Mouse (Mus musculus) midbrain, postnatal 0 days (tissue): ENCODE measurements around the gene Bik. TPM values are rescaled to one million over a fixed set of nuclear protein-coding genes. Genes with fewer than 3 reads are reported as not detected.

ENCODE experiments used
- ATAC-seq: fragments of 200-750 bp; cut with Nextera tagmentation; 2 replicates; pipeline ENCODE4 v1.8.0; 2017; ENCODE audit warnings: moderate number of reproducible peaks, mild to moderate bottlenecking, moderate TSS enrichment, moderate library complexity; ENCODE audit not compliant: low FRiP score
- DNase-seq: peaks from one replicate; pipeline ENCODE4 v3.0.0-alpha.2; 2015; ENCODE audit warnings: low spot score
- H3K27ac ChIP-seq: fragments of 300-500 bp; sonication (generic); 2 replicates; pipeline ENCODE4 v1.5.1; 2014; ENCODE audit warnings: low read depth, mild to moderate bottlenecking, low read length, mixed read lengths
- H3K27me3 ChIP-seq: fragments of 300-500 bp; sonication (generic); 2 replicates; pipeline ENCODE4 v1.6.1; 2014; ENCODE audit warnings: low read length, control low read depth, mixed read lengths; ENCODE audit not compliant: insufficient read depth
- H3K36me3 ChIP-seq: fragments of 300-500 bp; sonication (generic); 2 replicates; pipeline ENCODE4 v1.6.1; 2014; ENCODE audit warnings: low read length, control low read depth, mixed read lengths; ENCODE audit not compliant: insufficient read depth
- H3K4me1 ChIP-seq: fragments of 300-500 bp; sonication (generic); 2 replicates; pipeline ENCODE4 v1.6.1; 2014; ENCODE audit warnings: mild to moderate bottlenecking, control low read depth, antibody characterized with exemption, low read length, mixed read lengths; ENCODE audit not compliant: insufficient read depth
- H3K4me2 ChIP-seq: fragments of 300-500 bp; sonication (generic); 2 replicates; pipeline ENCODE4 v1.6.1; 2014; ENCODE audit warnings: low read depth, mild to moderate bottlenecking, low read length, mixed read lengths; ENCODE audit not compliant: poor library complexity, severe bottlenecking
- H3K4me3 ChIP-seq: fragments of 300-500 bp; sonication (generic); 2 replicates; pipeline ENCODE4 v1.5.1; 2014; ENCODE audit warnings: low read depth, mild to moderate bottlenecking, low read length, moderate library complexity
- H3K9ac ChIP-seq: fragments of 300-500 bp; sonication (generic); replicated peaks from 2 replicates; pipeline ENCODE4 v1.6.1; 2014; ENCODE audit warnings: mild to moderate bottlenecking, low read length, moderate library complexity, mixed read lengths; ENCODE audit not compliant: poor library complexity, severe bottlenecking
- H3K9me3 ChIP-seq: fragments of 300-500 bp; sonication (generic); 2 replicates; pipeline ENCODE4 v1.6.1; 2016; ENCODE audit warnings: low read length, control low read depth
- CTCF ChIP-seq: IDR thresholded peaks from 2 replicates; pipeline ENCODE4 v1.5.1; 2016; ENCODE audit warnings: antibody characterized with exemption, mild to moderate bottlenecking
- WGBS: fragments of 180-500 bp; shearing (Covaris S2); extraction: QIAGEN DNeasy Blood & Tissue Kit; methylation state at CpG from one replicate; pipeline ENCODE4 v1.1.7; 2014; 5-methylcytosine and 5-hydroxymethylcytosine counted together
- polyA plus RNA-seq: library from polyadenylated mRNA; unstranded; fragments of >200 nt; fragmentation: Nextera tagmentation; extraction: Ambion mirVana; gene quantifications from 2 replicates; pipeline ENCODE4 v1.2.1, GENCODE M21; 2015
- total RNA-seq: library from RNA; depleted of rRNA; stranded (reverse); fragments of >200 nt; gene quantifications from 2 replicates; pipeline ENCODE4 v1.2.3, GENCODE M21; 2014; rRNA removed

Gene Bik
- 0.27 TPM in 1 of 2 replicates, not detected in the other for total RNA-seq
- polyA plus RNA-seq, result 0.33 and 0.37 TPM in 2 replicates

DNA sequence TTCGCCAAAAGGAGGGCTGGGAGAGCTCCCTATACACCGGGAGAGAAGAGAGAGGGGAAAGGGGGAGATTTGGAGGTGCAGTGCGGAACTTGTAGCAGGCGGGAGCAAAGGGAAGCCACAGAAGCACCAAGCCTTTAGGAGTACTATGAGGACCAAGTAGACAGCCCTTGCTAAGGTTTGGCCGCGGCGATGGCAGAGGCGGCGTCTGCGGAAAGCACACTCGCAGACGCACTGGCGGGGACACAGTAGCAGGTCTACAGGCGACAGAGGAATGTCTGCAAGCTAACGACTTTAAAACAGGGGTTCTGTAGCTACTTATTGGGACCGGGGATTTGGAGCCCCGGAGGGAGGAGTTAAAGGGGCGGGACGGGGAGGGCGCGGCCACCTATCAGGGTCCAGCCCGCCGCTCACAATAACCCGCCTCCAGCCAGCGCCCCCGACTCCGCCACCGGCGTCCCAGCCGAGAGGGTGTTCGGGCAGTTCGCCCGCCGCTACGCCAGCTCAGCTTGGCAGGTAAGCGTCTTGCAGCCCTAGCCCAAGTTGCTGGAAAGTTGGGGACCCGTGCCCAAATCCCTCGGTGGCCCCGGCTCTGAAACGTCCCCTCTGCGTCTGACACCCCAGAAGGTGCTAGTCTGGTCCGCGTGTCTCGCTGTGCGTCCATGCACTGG is at the start of gene Bik:
Bik (plus strand) TSS at position 439 of the 668 bp plus-strand sequence.
- Histone ChIP-seq H3K27ac (no peak within 1 kb of the TSS), H3K4me2 (peak within 1 kb of the TSS; percentile 84), H3K27me3 (peaks cover 26% of the 10 kb centered on the region), H3K4me1 (peaks cover 4% of the 10 kb centered on the region; the same call in 1 of the 2 replicates), H3K9ac (no peak within 1 kb of the TSS; the same call in 1 of the 2 replicates), H3K36me3 (no peaks in the 10 kb centered on the region), H3K9me3 (no peaks in the 10 kb centered on the region), H3K4me3 (peak within 1 kb of the TSS; percentile 34)
- ATAC-seq (no peak), DNase-seq (peak; percentile 15)
- no peak for TF ChIP-seq CTCF
- under 1% methylated on average over 45 of the region's 45 CpGs for WGBS

GRCm38 (mm10) chr15:83478096-83478495 is 48.6 kb upstream of the Bik start:
- 80% methylated on average over 3 of the region's 3 CpGs for WGBS

GRCm38 (mm10) chr15:83479818-83480217 is 46.8 kb upstream of the Bik start:
- Histone ChIP-seq H3K4me3 (no peak overlapping the region), H3K36me3 (peaks cover 13% of the 10 kb centered on the region; the same call in 1 of the 2 replicates), H3K9ac (no peak overlapping the region), H3K9me3 (no peaks in the 10 kb centered on the region), H3K27ac (no peak overlapping the region), H3K4me1 (no peaks in the 10 kb centered on the region), H3K27me3 (no peaks in the 10 kb centered on the region), H3K4me2 (no peak overlapping the region)
- ATAC-seq (no peak), DNase-seq (no peak)
- 92% methylated on average over 4 of the region's 4 CpGs for WGBS
- no peak for TF ChIP-seq CTCF

More at GRCm38 (mm10) chr15:83478096-83478495, 48.6 kb upstream of the Bik start:
- TF ChIP-seq CTCF, result no peak
- Histone ChIP-seq H3K9ac (no peak overlapping the region), H3K4me1 (no peaks in the 10 kb centered on the region), H3K36me3 (peaks cover 6% of the 10 kb centered on the region; the same call in 1 of the 2 replicates), H3K27me3 (no peaks in the 10 kb centered on the region), H3K4me2 (no peak overlapping the region), H3K9me3 (no peaks in the 10 kb centered on the region), H3K4me3 (no peak overlapping the region), H3K27ac (no peak overlapping the region)
- no peak for DNase-seq
- no peak for ATAC-seq

DNA sequence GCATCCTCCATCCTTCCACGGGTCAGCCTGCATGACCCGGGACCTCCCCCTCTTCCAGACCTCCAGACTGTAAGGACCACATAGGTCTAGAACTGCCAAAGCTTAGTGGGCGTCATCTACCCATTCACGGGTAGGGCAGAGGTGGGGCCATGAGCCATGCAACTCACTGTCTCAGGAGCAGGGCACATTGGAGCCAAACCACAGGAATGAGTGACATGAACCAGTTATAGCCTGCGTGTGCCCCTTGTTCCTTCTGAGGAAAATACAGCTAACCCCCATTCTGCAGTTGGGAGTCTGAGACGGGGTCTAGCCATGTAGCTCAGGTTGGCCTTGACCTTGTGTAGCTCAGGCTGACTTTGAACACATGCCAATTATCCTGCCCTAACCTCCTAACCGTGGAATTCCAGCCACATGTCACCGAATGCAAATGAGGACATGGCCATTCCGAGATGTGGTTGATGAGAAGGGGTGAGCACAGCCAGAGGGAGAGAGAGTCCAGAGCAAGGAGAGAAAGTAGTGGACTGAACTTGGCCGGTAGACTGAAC is 45.4 kb upstream of the Bik start:
- Histone ChIP-seq H3K4me1 (no peaks in the 10 kb centered on the region), H3K4me2 (no peak overlapping the region), H3K27ac (no peak overlapping the region), H3K4me3 (no peak overlapping the region), H3K9ac (no peak overlapping the region), H3K27me3 (no peaks in the 10 kb centered on the region), H3K9me3 (no peaks in the 10 kb centered on the region), H3K36me3 (peaks cover 22% of the 10 kb centered on the region)
- ATAC-seq, result no peak
- no peak for DNase-seq
- WGBS, result 71% methylated on average over 10 of the region's 10 CpGs
- no peak for TF ChIP-seq CTCF

DNA sequence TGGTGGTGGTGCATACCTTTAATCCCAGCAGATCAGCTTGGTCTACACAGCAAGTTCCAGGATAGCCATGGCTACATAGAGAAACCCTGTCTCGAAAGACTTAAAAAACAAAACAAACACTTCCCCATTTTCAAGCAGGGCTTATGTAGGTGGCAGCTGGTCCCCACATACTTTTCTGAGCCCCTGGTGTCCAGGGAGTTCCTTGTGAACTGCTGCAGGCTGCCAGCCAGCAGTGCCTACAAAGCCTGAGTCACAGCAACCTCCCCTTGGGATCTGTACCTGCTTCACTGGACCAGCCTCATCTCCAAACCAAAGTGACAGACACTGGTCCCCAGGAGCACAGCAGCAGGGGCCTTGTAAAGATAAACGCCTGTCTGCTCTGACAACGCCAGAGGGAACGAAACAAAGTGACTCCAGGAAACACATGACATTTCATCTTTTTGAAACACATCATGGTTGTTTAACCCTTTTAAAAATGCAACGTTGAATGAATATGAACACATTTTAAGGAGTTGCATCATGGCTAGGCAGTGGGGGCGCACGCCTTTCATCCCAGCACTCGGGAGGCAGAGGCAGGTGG is 43.9 kb upstream of the Bik start:
- WGBS, result 67% methylated on average over 8 of the region's 8 CpGs
- H3K4me2 ChIP-seq, result no peak overlapping the region
- ATAC-seq (no peak), DNase-seq (peak; percentile 25)
- no peak overlapping the region for H3K4me3 ChIP-seq
- peaks cover 30% of the 10 kb centered on the region for H3K36me3 ChIP-seq
- H3K4me1 ChIP-seq, result no peaks in the 10 kb centered on the region
- no peaks in the 10 kb centered on the region for H3K9me3 ChIP-seq
- no peak overlapping the region for H3K27ac ChIP-seq
- TF ChIP-seq CTCF, result no peak
- H3K9ac ChIP-seq, result no peak overlapping the region
- H3K27me3 ChIP-seq, result no peaks in the 10 kb centered on the region

GRCm38 (mm10) chr15:83483482-83483881 is 43.2 kb upstream of the Bik start:
- ATAC-seq (no peak), DNase-seq (peak; percentile 29)

More at GRCm38 (mm10) chr15:83483482-83483881, 43.2 kb upstream of the Bik start:
- no peak overlapping the region for H3K4me2 ChIP-seq
- H3K27ac ChIP-seq, result no peak overlapping the region
- peaks cover 36% of the 10 kb centered on the region for H3K36me3 ChIP-seq
- H3K4me3 ChIP-seq, result no peak overlapping the region
- TF ChIP-seq CTCF, result peak; percentile 53
- no peaks in the 10 kb centered on the region for H3K27me3 ChIP-seq
- H3K4me1 ChIP-seq, result no peaks in the 10 kb centered on the region
- no peaks in the 10 kb centered on the region for H3K9me3 ChIP-seq
- 47% methylated on average over 2 of the region's 2 CpGs for WGBS
- no peak overlapping the region for H3K9ac ChIP-seq
